Mouse (Mus musculus) layer of hippocampus, adult 8-10 months (tissue): ENCODE results near the gene Myo1h. TPM values are rescaled to one million over a fixed set of nuclear protein-coding genes. Genes with fewer than 3 reads are reported as not detected.

ENCODE experiments used
- DNase-seq, 2 experiments: peaks; one replicate each; pipeline ENCODE4 v3.0.0; 2022; ENCODE audit warnings: low spot score in 2 of 2
- total RNA-seq, 4 experiments: library from RNA; stranded (reverse); gene quantifications; 2 replicates each; pipeline ENCODE4 v1.2.4; 2022

Myo1h gene
- total RNA-seq: 1 to 10 TPM; 2.3 to 5.7 (median 4.3) TPM

DNA sequence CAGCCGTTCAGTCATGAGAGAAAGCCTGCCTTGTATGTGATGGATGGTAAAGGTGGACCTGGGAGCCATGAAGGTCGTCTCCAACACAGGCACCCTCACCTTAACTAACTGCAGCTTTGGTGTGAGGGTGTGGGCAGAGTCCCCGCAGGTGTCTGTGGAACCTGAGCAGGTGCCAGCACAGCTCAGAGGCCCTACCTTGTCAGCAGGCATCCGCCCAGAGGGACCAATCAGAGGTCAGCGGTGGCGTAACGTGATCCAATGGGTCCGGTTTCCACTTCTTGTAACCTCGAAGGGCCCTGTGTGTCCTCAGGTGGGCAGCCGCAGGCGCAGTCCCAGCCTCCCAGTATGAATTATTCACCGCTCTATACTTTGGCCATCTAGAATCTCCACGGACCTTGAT lies at the start of gene Myo1h:
Gene Myo1h (plus strand): TSS at position 293 of the 400 bp plus-strand sequence.
- DNase-seq: no peak

GRCm38 (mm10) chr5:114239737-114240136 lies 49.2 kb upstream of the Myo1h start:
- no peak for DNase-seq

- no peak for DNase-seq
These were observed 42.5 kb upstream of the Myo1h start for GRCm38 (mm10) chr5:114246465-114246864.

- peak; percentile 17 to 66 for DNase-seq
These were observed 40.8 kb upstream of the Myo1h start for GRCm38 (mm10) chr5:114248174-114248589.

GRCm38 (mm10) chr5:114259495-114259894 lies 29.5 kb upstream of the Myo1h start:
- DNase-seq: no peak

DNA sequence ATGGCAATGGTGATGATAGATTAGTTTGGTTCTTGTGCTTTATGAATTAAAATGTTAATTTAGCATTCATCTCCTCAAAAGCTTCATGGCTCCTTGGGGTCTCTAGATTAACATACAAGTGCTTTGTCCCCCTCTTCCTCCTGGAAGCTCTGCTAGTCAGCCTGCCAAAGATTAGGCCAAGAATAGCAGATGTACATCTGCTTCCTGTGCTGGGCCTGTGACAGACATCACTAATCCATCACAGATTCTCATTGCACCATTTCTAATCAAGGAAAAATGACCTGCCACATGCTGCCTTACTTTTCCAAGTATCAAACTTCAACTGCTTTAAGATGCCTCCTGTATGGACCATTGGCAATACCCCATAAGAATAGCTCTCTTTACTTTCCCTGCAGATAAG lies 27.5 kb upstream of the Myo1h start:
- DNase-seq: no peak

GRCm38 (mm10) chr5:114264030-114264459 lies 24.9 kb upstream of the Myo1h start:
- DNase-seq: no peak

DNA sequence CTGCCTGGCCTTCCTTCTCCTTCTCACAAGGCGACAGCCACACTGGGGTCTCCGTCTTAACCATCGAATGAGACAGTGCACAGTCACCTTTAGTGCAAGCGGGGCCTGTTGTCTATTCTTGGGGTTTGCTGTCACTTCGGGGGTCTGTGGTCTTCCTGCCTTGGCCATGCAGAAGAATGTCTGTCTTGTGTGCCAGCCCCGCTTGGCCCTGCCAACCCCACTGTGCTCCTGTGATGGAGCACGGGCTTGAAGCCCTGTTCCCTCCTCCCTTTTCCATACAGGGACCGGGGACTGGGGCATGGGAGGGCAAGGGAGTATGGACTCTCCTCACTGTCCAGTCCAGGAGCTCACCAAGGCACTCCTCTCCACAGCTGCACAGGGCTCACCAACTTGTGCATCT lies 24.2 kb upstream of the Myo1h start:
- DNase-seq: no peak

DNA sequence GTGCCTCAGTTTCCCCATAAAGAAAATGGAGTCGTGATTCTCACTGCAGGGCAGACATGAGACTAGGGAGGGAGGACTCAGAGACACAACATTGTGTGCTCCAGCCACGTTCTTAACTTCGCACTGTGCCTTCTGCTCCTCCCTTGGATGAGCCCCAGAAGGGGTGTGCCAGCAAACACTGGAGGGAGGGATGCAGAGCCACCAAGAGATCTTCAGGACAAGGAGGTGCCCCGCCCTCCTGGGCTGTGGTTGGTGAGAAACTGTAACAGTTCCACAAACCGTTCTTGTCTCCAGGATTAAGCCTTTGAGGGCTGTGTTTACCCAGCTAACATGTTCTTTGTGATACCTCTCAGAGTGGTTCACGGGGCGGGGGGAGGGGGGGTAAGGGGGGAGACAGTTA lies 20.3 kb upstream of the Myo1h start:
- DNase-seq: no peak

- no peak for DNase-seq
These were observed 19.5 kb upstream of the Myo1h start for GRCm38 (mm10) chr5:114269499-114269898.

GRCm38 (mm10) chr5:114269984-114270383 lies 19.0 kb upstream of the Myo1h start:
- no peak for DNase-seq

DNA sequence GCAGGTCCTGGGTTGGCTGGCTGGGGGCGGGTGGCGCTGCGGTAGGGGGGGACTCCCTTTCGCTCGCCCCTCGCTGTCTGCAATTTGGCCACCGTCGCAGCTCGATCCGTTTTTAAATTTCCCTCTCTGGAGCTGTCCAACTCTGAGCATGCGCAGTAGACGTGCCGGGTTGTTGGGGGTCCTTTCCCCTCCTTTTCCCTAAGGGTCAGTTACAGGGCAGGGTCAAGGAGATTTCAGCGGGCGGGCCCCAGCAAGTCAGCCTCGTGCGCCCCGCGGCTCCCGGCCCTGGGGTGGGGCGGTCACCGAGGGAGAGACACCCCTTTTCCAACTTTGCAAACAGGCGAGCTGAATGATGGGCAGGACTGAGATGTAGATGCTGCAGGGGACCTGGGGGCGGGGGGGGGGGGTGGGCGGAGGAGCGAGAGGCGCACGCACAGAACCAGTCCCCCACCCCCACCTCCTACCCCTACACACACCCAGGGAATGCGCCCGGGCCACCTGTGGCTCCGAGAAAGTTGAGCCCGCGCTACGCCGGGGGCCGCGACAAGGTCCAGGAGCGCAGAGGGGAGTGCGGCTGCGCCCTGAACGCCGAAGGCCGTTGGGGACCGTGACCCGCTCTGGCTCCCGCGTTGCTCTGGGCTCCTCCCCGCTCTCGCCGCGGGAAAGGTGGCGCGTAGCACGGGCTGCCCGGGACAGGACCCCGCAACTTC lies 15.1 kb upstream of the Myo1h start, which contains the start of gene Foxn4:
Gene Foxn4 (minus strand): TSS at position 115 of the 710 bp plus-strand sequence.
- DNase-seq: no peak

GRCm38 (mm10) chr5:114275339-114275738 lies 13.6 kb upstream of the Myo1h start:
- no peak for DNase-seq

GRCm38 (mm10) chr5:114275991-114276390 lies 13.0 kb upstream of the Myo1h start:
- DNase-seq: no peak

- no peak for DNase-seq
These were observed 9.4 kb upstream of the Myo1h start for GRCm38 (mm10) chr5:114279382-114280143.

DNA sequence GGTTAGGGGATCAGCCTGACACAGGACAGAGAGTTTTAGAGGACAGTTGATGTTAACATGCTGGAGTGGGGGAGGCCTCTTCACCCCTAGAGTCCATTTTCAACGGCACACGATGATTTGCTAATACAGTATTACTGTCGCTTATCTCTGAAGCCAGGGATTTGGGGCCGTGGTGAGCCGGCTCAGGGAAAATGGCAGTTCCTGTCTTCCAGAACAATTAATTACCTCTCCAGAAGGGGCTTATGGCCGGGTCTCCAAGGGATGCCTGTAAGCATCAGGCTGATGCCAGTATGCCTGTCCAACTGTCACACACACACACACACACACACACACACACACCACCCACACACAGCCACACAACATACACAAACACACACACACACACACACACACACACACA lies 6.6 kb upstream of the Myo1h start:
- no peak for DNase-seq

- DNase-seq: peak; percentile 32 to 52
These were observed 4.2 kb upstream of the Myo1h start for GRCm38 (mm10) chr5:114284604-114285397.

DNA sequence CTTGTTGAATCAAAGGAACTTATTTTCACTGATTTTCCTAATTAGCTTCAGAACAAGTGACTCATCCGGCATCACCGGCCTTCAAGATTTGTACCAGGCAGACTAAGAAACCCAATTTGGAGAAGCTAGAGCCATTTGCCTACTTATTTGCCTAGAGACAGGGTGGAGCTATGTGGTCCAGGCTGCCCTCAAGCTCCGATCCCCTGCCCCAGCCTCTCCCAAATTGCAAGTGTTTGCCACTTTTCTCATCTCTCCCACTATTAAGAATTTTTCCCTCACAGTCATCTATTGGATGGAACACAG lies 3.6 kb upstream of the Myo1h start:
- peak in 1 of 2 experiments; percentile 36 for DNase-seq

DNA sequence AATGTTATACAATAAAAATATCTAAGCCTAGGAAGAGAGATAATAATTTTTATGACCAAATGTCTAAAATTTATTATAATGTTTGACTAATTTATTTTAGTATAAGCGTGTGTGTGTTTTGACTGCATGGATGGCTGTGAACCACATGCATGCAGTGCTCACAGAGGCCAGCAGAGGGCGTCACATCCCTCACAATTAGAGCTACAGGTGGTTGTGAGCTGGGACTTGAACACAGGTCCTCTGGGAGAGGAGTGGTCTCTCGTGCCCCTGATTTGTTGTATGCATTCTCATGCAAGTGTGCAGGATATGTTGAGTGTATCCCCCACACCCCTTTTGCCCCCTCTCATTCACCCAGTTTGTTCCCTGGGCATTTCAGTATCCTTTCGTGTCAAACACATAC lies 2.9 kb upstream of the Myo1h start:
- no peak for DNase-seq

DNA sequence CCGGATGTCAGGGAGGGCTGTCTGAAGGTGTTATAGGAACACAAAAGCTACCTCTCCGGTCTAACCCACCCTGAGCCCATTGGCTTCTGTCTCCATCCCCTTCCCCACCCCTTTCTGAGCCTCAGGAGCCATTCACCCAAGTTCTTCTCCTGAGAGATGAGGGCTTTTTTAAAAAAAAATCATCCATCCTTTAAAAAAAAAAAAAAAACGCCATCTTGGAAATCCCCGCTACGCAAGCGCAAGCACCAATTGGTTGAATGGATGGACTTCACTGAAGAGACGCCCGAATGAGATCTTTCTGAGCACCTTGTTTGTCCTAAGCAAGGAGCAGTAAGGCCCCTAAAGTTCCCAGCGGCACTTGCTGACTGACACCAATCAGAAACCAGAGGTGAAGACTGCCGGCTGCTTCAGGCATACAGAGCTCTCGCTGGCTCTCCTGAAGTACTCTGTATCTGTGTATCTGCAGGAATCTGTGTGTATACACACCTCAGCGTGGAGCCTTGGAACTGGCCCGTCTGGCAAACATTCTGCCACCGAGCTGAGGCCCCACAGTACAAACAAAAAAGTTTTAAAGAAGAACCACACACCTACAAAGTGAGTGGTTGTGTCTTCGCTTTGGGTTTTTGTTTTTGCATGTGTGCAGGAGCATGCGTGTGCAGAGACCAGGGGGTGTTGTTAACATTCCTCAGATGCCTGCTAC lies 1.9 kb upstream of the Myo1h start:
- no peak for DNase-seq

DNA sequence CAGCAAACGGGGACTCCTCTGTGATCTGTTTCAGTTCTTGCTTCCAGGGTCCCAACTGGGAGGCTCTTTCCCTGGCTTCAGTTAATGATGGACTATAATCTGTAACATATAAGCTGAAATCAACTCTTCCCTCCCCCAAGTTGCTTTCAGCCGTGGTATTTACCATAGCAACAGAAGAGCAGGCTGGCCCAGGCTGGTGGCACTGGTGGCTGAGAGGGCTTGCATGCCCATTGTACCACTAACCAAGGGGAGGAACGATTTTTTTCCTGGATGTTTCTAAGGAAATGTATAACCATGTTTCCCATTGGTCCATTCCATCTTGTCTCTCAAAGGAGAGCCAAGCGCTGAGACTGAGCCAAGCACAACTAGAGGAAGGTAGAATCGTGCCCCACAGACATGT lies 570 bp upstream of the Myo1h start:
- no peak for DNase-seq
